Comparison of ENCODE assay signal across 8 mouse cellular contexts in the genomic region with DNA sequence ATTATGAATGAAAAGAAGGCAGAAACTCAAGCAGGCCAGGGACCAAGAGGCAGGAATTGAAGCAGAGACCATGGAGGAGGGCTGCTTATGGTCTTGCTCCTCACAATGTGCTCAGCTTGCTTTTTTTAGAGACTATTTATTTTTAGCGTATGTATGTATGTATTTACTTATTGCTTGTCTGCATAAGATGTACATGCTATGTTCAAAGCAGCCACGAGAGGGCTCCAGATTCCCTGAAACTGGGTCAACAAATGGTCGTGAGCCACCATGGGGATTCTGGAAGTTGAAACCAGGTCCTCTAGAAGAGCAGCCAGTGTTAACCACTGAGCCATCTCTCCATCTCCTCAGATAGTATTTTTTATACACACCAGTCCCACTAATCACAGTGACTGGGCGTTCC.
DNase-seq lines count a peak whose midpoint lies in the region; ATAC-seq lines count a peak whose summit lies in the region.
"Not testable (repeated sequence)": the region's sequence is repeated elsewhere in the genome, so short reads cannot be mapped to it uniquely, and the experiment has no call there.

No protein-coding gene starts in this region.

- DNase-seq in ZHBTc4 (ENCODE audit: low read depth, low spot score): peak; percentile 78
- peak; percentile 87 to 89 for DNase-seq in cerebellum, postnatal 14 days
- DNase-seq in gastrocnemius, adult 18-20 months (ENCODE audit: low spot score): peak; percentile 67
- peak; percentile 84 for DNase-seq in intestine, embryonic 14.5 days (ENCODE audit: low spot score)
- peak; percentile 61 for DNase-seq in left cerebral cortex, adult 11 months (ENCODE audit: low spot score)
- DNase-seq in lung, postnatal 36 days: peak; percentile 93
- DNase-seq in right cerebral cortex, postnatal 4 days: peak; percentile 84
- peak; percentile 82 for DNase-seq in urinary bladder, postnatal 14 days (ENCODE audit: low spot score)

- not testable (repeated sequence) for H3K9ac ChIP-seq in intestine, embryonic 14.5 days (ENCODE audit: low read length)

- not testable (repeated sequence) for H3K9me3 ChIP-seq in intestine, embryonic 14.5 days (ENCODE audit: control insufficient read depth, low read length)

- not testable (repeated sequence) for H3K27me3 ChIP-seq in intestine, embryonic 14.5 days (replicated peaks; ENCODE audit: control insufficient read depth, insufficient read depth, low read length)

- not testable (repeated sequence) for H3K4me2 ChIP-seq in intestine, embryonic 14.5 days (ENCODE audit: low read length)

- H3K4me3 ChIP-seq in intestine, embryonic 14.5 days (ENCODE audit: low read depth, low read length): not testable (repeated sequence)

- ATAC-seq in intestine, embryonic 14.5 days (replicated peaks; ENCODE audit: low FRiP score, low TSS enrichment, low read depth): not testable (repeated sequence)

- WGBS in intestine, embryonic 14.5 days: 27% methylated on average over 4 of the region's 4 CpGs

- not testable (repeated sequence) for H3K4me1 ChIP-seq in intestine, embryonic 14.5 days (replicated peaks; ENCODE audit: control insufficient read depth, insufficient read depth, low read length)

- not testable (repeated sequence) for H3K27ac ChIP-seq in intestine, embryonic 14.5 days (ENCODE audit: low read depth)

- H3K36me3 ChIP-seq in intestine, embryonic 14.5 days (ENCODE audit: control insufficient read depth, insufficient read depth, low read length): not testable (repeated sequence)
